Mouse (Mus musculus) common myeloid progenitor, adult 5-6 weeks (primary cell): ENCODE data around the gene Trh. TPM values are rescaled to one million over a fixed set of nuclear protein-coding genes. Genes with fewer than 3 reads are reported as not detected.

Experiments
- ATAC-seq: replicated peaks from 2 replicates; pipeline ENCODE4 v1.8.0; 2016; ENCODE audit warnings: low read depth, mild to moderate bottlenecking, moderate TSS enrichment, inconsistent platforms; ENCODE audit not compliant: poor library complexity, severe bottlenecking
- total RNA-seq: library from RNA; stranded (forward); fragments of 200-1000, 187-1606 nt; gene quantifications from 2 replicates; pipeline ENCODE4 v1.2.3, GENCODE M21; 2017

The Trh gene
- 0.09 TPM in 1 of 2 replicates, not detected in the other for total RNA-seq

DNA sequence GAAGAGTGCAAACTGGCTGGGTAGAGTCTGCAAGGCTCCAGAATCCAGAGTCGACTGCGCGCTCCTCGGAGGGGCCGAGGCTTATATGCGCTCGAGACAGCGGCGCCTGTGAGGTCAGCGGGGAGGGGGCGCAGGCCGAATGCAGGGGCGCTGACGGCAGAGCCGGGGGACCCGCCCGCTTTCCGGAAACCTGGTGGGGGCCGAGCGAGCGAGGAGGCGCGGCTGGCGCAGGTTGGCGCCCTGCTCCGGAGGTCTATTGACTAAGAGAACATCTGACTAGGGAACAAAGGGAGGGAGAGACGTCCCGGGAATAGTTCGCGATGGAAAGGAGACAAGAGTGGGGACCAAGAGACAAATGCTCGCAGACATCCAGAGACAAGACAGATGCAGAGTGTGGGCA is at the start of gene Trh:
Gene Trh (minus strand): TSS at position 60 of the 400 bp plus-strand sequence.
- no peak for ATAC-seq

DNA sequence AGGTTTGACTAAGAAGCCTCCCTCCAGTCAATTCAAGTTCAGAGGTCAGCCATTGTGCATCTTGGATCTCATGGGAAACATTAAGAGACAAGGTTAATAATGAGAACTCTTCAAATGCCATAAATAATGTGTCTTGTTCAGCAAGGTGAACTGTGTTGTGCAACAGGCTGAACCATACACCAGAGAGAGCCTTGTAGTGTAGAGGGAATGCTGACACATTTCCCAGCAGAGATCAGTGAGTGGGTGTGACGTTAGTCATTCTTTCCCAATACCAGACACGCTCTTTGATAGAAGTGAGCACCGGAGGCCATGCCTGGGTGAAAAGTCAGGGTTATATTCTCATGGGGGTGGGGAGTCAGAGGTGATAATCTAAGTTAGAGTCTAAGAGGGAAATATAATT is 46.4 kb upstream of the Trh start:
- ATAC-seq = no peak

DNA sequence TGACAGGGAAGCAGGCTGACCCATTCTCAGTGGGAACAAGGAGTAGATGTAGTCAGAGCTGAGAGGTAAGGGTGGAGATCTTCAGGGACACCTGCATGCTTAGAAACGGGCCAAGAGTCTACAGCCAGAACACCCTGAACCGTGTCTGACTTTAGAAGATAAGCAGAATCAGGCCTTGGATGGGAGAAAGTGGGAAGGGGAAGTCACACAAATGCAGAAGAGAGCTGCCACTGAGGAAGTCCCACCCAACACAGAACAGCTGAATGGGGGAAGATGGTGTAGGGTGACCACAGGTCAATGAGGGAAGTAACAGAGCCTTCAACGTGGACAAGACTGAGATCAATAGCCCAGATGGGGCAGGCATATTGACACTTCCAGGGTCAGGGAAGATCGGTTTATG is 42.4 kb upstream of the Trh start:
- peak; percentile 82 for ATAC-seq

DNA sequence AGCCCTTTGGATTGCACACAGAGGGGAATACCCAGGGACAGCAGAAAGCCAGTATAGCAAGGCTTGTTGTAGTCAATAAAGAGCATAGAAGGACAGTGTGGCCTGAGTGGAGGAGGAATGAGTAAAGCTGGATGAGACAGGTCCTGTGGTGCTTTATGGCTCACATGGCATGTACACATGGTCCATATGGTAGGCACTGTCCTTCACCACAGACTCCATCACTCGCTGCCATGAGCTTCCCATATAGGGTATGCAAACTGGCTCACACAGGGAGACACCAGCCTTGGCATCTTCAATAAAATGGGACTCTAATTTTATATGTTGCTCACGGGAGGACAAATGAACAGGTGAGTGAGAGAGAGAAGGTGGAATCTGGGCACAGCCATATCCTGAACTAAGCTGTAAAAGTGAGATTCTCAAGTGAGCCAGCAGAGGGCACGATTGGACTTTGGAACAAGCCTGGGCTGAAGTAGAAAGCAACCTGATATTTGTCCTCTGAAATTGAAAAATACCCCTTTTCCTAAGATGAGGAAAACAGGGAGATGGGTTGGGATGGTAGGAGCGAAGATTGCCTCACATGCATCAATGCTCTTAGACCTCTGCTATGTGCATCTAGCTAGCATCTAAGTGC is 41.9 kb upstream of the Trh start:
- peak; percentile 76; the same call in 1 of the 2 replicates for ATAC-seq

DNA sequence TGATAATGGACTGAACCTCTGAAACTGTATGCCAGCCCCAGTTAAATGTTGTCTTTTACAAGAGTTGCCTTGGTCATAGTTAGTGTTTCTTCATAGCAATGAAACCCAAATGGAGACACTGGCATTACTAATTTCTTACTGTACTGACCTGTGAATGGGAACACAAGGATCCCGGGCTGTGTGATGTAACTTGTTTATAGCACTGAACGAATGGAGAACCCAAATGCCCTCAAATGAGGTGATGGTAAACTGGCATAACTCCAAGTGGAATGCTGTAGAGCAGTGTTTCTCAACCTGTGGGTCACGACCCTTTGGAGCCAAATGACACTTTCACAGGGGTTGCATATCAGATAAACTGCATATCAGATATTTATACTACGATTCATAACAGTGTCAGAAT is 41.1 kb upstream of the Trh start:
- no peak for ATAC-seq

DNA sequence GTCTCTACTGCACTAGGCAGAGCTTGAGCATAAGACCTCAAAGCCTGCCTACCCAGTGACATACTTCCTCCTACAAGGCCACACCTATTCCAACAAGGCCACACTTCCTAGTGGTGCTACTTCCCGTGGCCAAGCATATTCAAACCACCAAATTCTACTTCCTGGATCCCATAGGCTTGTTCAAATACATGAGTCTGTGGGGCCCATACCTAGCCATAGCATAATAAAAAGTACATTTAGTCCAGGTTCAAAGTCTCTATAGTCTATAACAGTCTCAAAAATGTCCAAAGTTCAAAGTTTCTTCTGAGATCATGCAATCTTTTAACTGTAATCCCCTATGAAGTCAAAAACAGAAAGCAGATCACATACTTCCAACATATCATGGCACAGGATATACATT is 32.7 kb upstream of the Trh start:
- no peak for ATAC-seq

DNA sequence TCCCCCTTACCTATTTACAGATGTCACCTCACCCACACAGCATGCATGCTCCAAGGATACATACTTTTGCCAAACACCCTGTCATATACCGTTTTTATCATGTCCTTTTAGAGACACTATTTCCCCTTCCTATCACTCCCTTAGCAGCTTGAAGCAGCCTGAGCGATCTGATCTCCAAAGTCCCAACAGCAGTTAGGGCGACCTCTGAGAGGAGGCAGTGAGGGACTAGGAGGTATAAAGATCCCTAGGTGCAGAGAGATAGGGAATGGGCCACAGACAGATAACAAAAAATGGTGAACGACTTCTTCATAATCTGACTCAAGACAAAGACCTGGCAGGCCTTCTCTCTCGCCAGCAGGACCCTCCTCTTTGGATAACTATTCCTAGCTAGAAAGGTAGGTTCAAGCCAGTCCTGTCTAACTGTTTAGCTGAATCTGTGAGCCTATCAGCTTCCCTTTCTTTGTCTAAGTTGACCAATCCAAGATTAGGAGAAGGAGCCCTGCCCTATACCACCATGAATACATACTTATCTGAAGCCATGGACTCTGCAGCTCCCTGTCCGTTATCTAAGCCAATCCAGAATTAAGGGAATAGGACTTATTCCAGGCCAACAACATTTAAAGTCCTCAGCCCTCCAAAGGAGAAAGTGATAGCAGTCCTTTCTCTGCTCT is 29.3 kb upstream of the Trh start:
- ATAC-seq = peak; percentile 64; the same call in 1 of the 2 replicates

DNA sequence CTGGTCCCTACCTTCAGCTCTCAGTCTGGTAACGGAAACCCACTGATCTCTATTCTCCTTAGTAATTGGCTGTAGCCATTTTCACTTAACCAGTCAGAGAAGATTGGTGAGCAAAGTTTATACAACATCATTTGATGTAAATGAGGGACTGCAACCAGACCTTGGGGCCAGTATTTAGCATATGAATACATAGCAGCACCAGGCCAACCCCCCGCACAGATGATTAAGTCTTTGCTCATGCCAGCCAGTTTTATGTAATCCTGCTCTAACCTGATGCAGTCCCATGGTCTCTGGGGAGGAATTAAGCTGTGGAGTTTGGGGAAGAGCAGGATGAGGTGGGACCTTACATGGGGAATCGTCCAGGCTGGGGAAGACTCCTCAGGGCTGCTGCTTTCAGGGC is 28.2 kb upstream of the Trh start:
- no peak for ATAC-seq

DNA sequence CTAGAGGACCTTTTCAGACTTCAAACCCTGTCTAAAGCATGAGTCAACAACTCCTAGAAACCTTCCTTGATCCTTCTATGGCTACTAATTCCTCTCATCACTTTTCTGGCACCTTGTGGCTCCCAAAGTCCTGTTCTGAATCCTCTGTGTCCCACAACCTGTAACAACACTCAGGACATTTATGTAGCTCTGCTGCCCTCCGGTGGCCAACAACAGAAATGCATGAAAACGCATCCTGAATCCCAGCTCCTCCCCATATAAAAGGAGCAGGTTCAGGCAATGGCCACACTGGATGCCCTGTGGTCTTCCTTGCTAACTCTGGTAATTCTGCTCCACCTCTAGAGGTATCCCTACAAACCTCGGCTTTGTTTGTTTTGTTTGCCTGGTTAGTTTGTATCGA is 24.6 kb upstream of the Trh start:
- ATAC-seq = peak; percentile 91

DNA sequence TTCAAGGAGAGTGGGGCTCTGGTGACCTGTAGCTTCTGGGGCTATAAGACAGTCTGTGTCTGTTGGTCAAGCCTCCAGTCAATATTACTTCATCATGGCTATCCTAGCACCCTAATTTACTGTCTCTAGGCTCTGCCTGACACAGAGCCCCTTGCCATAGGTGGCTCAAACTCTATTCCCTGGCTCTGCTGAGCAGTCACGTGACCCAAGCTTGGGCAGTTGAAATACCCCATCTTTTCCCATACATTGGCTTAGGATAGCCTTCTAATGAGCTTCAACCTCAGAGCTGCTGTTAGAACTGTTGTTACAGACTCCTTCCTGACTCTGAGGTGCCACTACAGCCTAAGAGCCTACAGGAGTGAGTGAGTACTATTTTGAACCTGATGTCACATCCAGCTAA is 23.6 kb upstream of the Trh start:
- no peak for ATAC-seq

DNA sequence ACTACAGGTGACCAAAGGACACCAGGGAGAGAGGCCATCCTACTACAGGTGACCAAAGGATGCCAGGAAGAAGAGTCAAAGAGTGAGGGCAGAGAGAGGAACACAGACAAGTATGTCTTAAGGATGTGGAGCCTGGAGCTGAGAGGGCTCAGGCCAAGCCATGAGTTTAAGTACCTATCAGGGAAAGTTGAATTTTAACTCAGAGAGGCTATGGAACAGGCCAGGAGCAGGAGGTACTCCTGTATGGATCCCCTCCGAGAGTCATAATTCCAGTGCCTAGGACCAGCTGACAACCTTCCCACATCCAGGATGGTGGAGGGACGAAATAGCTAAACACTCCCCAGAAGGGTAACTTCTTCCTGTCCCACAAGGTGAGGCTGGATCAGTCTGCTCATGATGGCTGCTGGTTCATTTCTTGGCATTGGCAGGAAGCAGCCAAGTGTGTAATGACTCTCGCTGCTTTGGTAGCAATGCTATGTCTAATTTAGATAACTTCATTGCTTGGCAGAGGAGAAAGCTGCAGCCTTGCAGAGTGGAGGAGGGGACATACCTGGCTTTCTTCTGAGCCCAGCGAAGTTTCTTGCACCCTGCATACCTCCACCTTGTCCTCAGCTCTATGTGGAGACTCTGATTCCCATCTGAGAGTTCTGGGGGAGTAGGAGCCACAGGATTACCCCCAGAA is 16.9 kb upstream of the Trh start:
- ATAC-seq = no peak

DNA sequence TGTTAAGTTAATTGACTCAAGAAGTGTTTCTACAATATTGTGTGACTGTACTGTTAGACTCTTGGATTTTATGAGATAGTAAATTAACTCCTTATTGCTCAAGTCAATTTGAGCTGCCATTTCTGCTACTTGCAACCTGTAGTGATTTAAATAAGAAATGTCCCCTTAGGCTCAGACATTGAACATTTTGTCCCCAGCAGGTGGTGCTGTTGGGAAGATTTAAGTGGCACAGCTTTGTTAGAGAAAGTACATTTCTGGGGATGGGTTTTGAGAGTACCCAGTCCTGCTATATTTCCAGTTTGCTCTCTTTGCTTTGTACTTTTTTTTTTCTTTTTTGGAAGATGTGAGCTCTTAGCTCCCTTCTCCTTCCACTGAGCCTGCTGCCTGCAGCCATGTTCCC is 10.9 kb upstream of the Trh start:
- no peak for ATAC-seq

DNA sequence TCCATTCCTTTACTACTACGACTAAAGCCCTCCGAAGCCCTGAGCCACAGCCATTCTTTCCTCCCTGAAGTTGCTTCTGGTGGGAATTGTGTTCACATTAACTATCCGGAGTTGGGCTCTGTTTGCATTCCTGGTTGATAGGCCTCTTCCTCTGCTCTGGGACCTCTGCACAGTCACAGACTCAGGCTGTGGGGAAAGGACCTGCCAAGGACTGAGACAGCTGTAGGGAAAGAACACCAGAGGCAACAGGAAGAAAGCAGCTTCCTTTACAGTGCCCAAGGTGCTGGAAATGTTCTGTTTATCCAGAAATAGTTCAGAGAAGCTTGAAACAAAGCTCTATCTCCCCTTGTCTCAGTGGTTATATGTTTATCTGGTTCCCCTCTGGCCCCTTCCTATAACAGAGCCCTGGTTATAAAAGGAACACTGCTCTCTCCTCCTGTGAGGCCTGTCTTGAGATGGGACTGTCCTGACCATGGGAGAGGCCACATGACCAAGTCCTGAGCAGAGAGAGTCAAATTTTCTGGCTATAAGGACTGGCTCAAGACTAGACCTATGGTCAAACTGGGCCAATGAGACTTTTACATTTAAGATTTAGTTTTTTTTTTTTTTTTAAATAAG is 8.9 kb upstream of the Trh start:
- ATAC-seq = no peak

DNA sequence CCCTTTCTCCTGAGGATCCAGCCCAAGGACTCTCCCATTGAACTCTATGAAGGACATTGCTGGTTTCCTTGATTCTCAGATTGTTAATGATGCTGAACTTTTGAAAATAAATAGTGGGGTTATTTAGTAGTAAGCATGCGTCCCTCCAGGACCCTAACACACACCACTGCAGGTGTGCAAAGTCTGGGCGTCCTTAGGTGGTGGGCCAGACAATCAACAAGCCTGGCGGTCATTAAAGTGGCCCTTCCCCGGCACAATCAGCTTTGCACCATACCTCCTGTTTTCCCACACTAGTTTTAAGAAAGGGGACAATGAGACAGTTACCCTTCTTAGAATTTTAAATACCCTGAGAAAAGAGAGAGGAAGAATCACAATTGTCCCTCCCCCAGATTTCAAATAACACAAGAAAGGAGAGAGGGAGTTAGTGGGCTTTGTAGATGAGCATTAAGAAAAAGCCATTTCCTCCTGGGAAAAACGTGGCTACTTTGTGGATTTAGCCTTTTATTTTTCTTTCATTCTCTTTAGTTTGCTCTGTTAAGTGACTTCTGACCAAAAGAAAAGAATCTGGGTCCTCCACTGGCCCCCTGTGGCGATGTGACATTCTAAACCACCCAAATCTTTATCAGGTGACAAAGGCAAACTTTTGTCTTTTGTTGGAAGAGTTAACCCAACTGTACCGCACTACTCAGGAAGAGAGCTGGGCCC is 2.9 kb upstream of the Trh start:
- no peak for ATAC-seq

DNA sequence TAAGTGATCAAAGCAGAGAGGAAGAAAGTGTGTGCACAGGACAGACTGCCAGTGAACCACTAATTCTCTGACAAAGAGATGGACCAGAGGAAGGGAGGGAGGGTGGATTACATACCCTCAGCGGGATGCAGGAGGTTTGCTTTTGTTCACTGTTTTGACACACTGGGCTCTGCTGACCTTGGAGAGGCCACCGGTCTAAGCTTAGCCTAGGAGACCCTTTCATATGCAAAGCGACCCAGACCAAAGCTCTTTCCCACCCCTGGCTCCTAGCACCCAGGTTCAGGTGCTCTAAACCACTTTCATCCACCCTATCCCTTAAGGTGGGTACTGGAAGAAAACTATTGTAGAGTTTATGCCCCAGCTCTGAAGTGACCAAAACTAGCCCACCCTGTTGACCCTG is 1.9 kb upstream of the Trh start:
- ATAC-seq = no peak

DNA sequence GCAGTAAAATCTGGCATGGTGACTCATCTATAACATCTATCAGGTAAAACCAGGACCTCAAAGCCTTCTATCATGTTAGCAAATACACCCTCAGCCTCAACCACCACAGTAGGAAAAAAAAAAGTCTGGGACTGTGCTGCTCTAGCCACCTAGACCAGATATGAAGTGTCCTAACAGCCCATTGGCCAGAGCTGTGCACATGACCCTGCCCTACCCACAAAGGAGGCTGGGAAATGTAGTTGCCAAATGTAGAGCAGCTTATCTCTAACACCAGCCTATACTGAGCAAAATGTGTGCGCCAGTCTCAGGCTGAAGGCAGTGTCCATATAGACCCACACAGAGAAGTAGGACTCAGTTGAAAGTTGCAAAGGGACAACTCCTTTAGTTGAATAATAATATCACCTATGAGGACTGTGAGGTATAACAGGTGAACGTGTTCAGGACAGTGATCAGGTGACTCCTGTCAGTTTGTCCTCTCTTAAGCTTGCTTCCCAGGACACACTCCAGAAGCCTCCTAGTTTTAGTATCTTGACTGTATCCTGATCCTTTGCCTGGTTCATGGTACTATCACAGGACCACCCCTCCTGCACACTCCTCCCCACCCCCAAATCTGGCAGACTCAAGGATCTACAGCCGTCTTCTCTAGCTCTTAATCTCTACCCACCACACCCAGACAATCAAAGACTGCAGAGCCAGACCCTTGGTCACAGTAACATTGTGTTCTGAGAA is 3.1 kb downstream of the Trh start:
- ATAC-seq = peak; percentile 98

DNA sequence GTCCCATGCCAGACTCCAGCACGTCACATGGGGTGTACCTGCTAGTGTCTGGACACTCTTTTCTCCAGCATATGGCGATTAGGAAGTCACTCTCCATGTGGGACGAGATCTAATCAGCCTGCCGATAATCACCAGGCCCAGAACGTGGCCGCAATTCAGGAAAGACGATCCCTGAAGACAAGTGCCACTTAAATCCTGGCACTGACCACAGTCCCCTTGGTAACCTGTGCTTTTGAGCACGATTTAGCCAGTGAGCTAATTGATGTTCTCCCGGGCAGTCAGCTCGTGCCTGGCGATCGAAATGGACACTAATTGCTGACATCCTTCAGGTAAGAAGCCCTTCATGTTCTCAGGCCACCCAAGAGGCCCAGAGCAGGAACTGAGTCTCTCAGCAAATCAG is 9.4 kb downstream of the Trh start:
- no peak for ATAC-seq

DNA sequence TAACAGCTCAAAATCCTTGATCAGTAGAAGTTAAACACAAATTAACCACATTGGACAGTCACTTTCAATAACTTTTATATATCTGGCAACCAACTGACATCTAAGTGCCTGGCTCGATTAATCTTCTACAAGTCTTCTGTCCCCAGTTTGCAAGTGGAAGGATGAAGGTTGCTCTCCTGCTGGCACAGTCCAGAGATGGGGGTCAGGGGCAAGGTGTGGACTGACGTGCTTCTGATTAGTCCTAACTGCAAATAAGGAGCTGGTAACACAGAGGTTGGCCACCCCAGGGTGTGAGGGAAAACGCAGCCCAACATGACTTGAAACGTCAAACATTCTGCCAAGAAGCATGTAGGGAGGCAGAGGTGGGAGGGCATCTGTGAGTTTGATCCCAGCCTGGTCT is 12.7 kb downstream of the Trh start:
- no peak for ATAC-seq

DNA sequence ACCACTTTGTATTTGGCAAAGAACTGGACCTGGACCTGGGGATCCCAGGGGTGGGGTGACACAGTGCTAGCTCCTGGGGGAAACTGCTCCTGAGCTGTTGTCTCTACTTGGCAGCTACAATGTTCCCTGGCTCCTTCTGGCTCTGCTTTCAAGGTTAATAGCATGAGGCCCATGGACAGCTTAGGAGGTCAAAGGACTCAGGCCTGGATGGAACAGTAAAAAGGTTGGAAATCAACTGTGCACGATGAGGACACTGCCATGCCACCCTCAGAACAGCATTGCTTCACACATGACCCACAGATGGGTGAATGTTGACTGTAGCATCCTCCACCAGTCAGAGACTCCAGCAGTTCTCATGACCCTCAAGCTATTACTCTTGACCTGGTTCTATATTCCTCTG is 13.1 kb downstream of the Trh start:
- no peak for ATAC-seq

DNA sequence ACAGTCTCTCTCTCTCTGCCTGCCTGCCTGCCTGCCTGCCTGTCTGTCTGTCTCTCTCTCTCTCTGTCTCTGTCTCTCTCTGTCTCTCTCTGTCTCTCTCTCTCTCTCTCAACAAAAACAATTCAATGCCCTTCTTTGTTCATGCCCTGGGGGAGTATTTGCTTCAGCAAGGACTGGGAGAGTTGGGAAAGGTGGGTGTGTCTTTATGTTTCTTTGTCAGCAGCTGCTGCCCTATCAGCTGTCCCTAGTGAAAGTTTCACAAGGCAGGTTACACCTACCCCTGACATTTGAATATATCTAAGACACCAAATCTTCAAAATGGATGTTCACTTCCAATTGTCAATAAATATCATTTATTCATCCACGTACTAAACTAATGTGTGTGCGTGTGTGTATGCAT is 14.9 kb downstream of the Trh start:
- no peak for ATAC-seq
